In the genomic region with DNA sequence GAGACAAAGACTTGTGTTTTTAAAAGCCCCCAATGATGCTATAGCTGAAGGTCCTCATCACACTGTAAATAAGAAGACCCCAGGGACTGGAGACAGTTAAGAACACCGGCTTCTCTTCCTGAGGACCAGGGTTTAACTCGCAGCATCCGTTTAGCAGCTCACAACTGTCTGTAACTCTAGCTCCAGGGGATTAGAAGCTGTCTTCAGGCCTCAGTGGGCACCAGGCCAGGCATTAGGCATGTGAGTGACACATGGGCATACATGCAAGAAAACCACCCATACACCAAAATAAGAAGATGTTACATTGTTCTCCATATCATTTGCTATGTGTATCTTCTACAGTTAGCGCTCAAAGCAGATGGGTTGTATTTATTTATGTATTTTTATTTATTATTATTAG, we compare ENCODE assay signal across 26 mouse cellular contexts.
A peak's percentile ranks its signal among the peaks of the same experiment; 100 is the strongest.
DNase-seq lines count a peak whose midpoint lies in the region; ATAC-seq and TF ChIP-seq lines count a peak whose summit lies in the region.
"Had no signal": no experiment of that assay in that cellular context is flagged by ENCODE, and none has a peak within 500 bp of the region (broad histone marks: within the 10 kb centered on the region; RNA-seq: fewer than 3 reads in every experiment).

No protein-coding gene starts in this region.

- TF ChIP-seq CTCF in midbrain, postnatal 0 days (IDR thresholded peaks at IDR 0.05), result no peak

- no peak overlapping the region for H3K4me3 ChIP-seq in midbrain, postnatal 0 days (ENCODE audit: low read depth, low read length)
- H3K4me3 ChIP-seq in midbrain, embryonic 16.5 days (ENCODE audit: low read depth, low read length), result no peak overlapping the region
- no peak overlapping the region for H3K4me3 ChIP-seq in heart, embryonic 10.5 days
- H3K4me3 ChIP-seq: forebrain, embryonic 12.5 days; heart, adult 2 months; hindbrain, embryonic 15.5 days; intestine, embryonic 15.5 days; limb, embryonic 13.5 days; liver, embryonic 12.5 days; midbrain, embryonic 12.5 days had no signal

- H3K36me3 ChIP-seq in midbrain, postnatal 0 days (ENCODE audit: insufficient read depth, low read length), result no peaks in the 10 kb centered on the region
- no peaks in the 10 kb centered on the region for H3K36me3 ChIP-seq in midbrain, embryonic 16.5 days (ENCODE audit: control insufficient read depth, insufficient read depth, low read length)
- H3K36me3 ChIP-seq in heart, embryonic 10.5 days, result no peaks in the 10 kb centered on the region
- H3K36me3 ChIP-seq: forebrain, embryonic 12.5 days; hindbrain, embryonic 15.5 days; intestine, embryonic 15.5 days; limb, embryonic 13.5 days; liver, embryonic 12.5 days; midbrain, embryonic 12.5 days had no signal

- no peak overlapping the region for H3K9ac ChIP-seq in midbrain, postnatal 0 days (replicated peaks; ENCODE audit: low read length, poor library complexity, severe bottlenecking)
- H3K9ac ChIP-seq in midbrain, embryonic 16.5 days (ENCODE audit: low read depth, low read length), result no peak overlapping the region
- H3K9ac ChIP-seq: forebrain, embryonic 12.5 days; hindbrain, embryonic 15.5 days; intestine, embryonic 15.5 days; limb, embryonic 13.5 days; liver, embryonic 12.5 days; midbrain, embryonic 12.5 days had no signal

- H3K27ac ChIP-seq in midbrain, postnatal 0 days (ENCODE audit: low read depth, low read length), result no peak overlapping the region
- H3K27ac ChIP-seq in midbrain, embryonic 16.5 days (ENCODE audit: low read length), result no peak overlapping the region
- no peak overlapping the region for H3K27ac ChIP-seq in heart, embryonic 10.5 days
- H3K27ac ChIP-seq: forebrain, embryonic 12.5 days; heart, adult 2 months; hindbrain, embryonic 15.5 days; intestine, embryonic 15.5 days; liver, embryonic 12.5 days; midbrain, embryonic 12.5 days had no signal

- WGBS in midbrain, postnatal 0 days, result 43% methylated on average over 4 of the region's 4 CpGs
- WGBS in midbrain, embryonic 16.5 days, result 60% methylated on average over 4 of the region's 4 CpGs
- 77% methylated on average over 4 of the region's 4 CpGs for WGBS in heart, embryonic 10.5 days

- H3K9me3 ChIP-seq in midbrain, postnatal 0 days (ENCODE audit: low read length), result no peaks in the 10 kb centered on the region
- no peaks in the 10 kb centered on the region for H3K9me3 ChIP-seq in midbrain, embryonic 16.5 days (replicated peaks; ENCODE audit: control insufficient read depth, low read length, poor library complexity, severe bottlenecking)
- H3K9me3 ChIP-seq in heart, embryonic 10.5 days, result no peaks in the 10 kb centered on the region
- H3K9me3 ChIP-seq: forebrain, embryonic 12.5 days; hindbrain, embryonic 15.5 days; intestine, embryonic 15.5 days; limb, embryonic 13.5 days; liver, embryonic 12.5 days; midbrain, embryonic 12.5 days had no signal

- H3K4me1 ChIP-seq in midbrain, postnatal 0 days (ENCODE audit: insufficient read depth, low read length), result no peaks in the 10 kb centered on the region; the same call in 1 of the 2 replicates
- peaks cover 9% of the 10 kb centered on the region for H3K4me1 ChIP-seq in midbrain, embryonic 16.5 days (ENCODE audit: control insufficient read depth, insufficient read depth, low read length)
- no peaks in the 10 kb centered on the region for H3K4me1 ChIP-seq in heart, embryonic 10.5 days
- H3K4me1 ChIP-seq: hindbrain, embryonic 15.5 days; intestine, embryonic 15.5 days; liver, embryonic 12.5 days had no signal

- H3K27me3 ChIP-seq in midbrain, postnatal 0 days (ENCODE audit: insufficient read depth, low read length), result no peaks in the 10 kb centered on the region
- no peaks in the 10 kb centered on the region for H3K27me3 ChIP-seq in midbrain, embryonic 16.5 days (ENCODE audit: control insufficient read depth, insufficient read depth, low read depth, low read length)
- no peaks in the 10 kb centered on the region for H3K27me3 ChIP-seq in heart, embryonic 10.5 days (ENCODE audit: insufficient read depth, poor library complexity, severe bottlenecking)
- H3K27me3 ChIP-seq: forebrain, embryonic 12.5 days; hindbrain, embryonic 15.5 days; intestine, embryonic 15.5 days; limb, embryonic 13.5 days; liver, embryonic 12.5 days; midbrain, embryonic 12.5 days had no signal

- ATAC-seq in midbrain, postnatal 0 days (ENCODE audit: low FRiP score), result no peak
- ATAC-seq in midbrain, embryonic 16.5 days, result no peak
- ATAC-seq: CD4-positive, CD25-positive, alpha-beta regulatory T cell, adult 4 months; intestine, embryonic 15.5 days; liver, embryonic 12.5 days had no signal

- DNase-seq in cerebellum, postnatal 14 days, result peak; percentile 16 to 36
- no peak for DNase-seq in cerebellum, adult 11-12 months
- DNase-seq in heart, adult 11 months, result peak; percentile 78
- no peak for DNase-seq in heart, adult 9 months (ENCODE audit: low spot score in 2 of 2)
- peak; percentile 8 for DNase-seq in midbrain, postnatal 0 days (ENCODE audit: low spot score)
- no peak for DNase-seq in frontal cortex, postnatal 14 days (ENCODE audit: low spot score in 2 of 2)
- DNase-seq in heart, embryonic 10.5 days (ENCODE audit: low spot score), result no peak
- DNase-seq: cerebellum, adult 18-20 months; cerebellum, postnatal 36 days; heart, adult 2 months; heart, postnatal 4 days; kidney, adult 8-10 months; kidney, postnatal 25 days; layer of hippocampus, postnatal 36 days; lung, adult 2 months; lung, postnatal 14 days; right cerebral cortex, postnatal 25 days; spleen, adult 18-20 months had no signal

- H3K4me2 ChIP-seq in midbrain, postnatal 0 days (ENCODE audit: low read depth, low read length, poor library complexity, severe bottlenecking), result no peak overlapping the region
- no peak overlapping the region for H3K4me2 ChIP-seq in midbrain, embryonic 16.5 days (ENCODE audit: low read length)
- H3K4me2 ChIP-seq: forebrain, embryonic 12.5 days; hindbrain, embryonic 15.5 days; intestine, embryonic 15.5 days; limb, embryonic 13.5 days; liver, embryonic 12.5 days; midbrain, embryonic 12.5 days had no signal

Comparison
In these comparisons a context has a peak if more than half of its experiments do, and no peak if none do; other contexts are left out.
1. DNase-seq: peak in cerebellum, postnatal 14 days (2 of 2), heart, adult 11 months (single experiment) and midbrain, postnatal 0 days (single experiment); none in cerebellum, adult 11-12 months (single experiment), heart, adult 9 months (0 of 2), frontal cortex, postnatal 14 days (0 of 2) and heart, embryonic 10.5 days (single experiment).